Mouse (Mus musculus) layer of hippocampus, postnatal 25 days (tissue): ENCODE measurements around the gene Vipr2. TPM values are rescaled to one million over a fixed set of nuclear protein-coding genes. Genes with fewer than 3 reads are reported as not detected.

Source experiments
- DNase-seq, 2 experiments: peaks; one replicate each; pipeline ENCODE4 v3.0.0; 2022; ENCODE audit warnings: mixed read lengths in 2 of 2, low spot score in 1 of 2; ENCODE audit errors: extremely low spot score in 1 of 2
- total RNA-seq, 2 experiments: library from RNA; stranded (reverse); gene quantifications; 2 replicates each; pipeline ENCODE4 v1.2.3; 2021

Vipr2 gene
- total RNA-seq, 2 experiments from 2014 or later: 0.59 to 0.80 TPM

GRCm38 (mm10) chr12:116094765-116095555 is 17.4 kb downstream of the Vipr2 start:
- DNase-seq: no peak

- no peak for DNase-seq
Measured at GRCm38 (mm10) chr12:116096361-116096904, 18.9 kb downstream of the Vipr2 start.

- no peak for DNase-seq
Measured at GRCm38 (mm10) chr12:116097166-116097565, 19.6 kb downstream of the Vipr2 start.

- no peak for DNase-seq
Measured at GRCm38 (mm10) chr12:116101945-116102344, 24.4 kb downstream of the Vipr2 start.

- DNase-seq: no peak
Measured at GRCm38 (mm10) chr12:116109451-116110353, 32.2 kb downstream of the Vipr2 start.

GRCm38 (mm10) chr12:116111007-116111694 is 33.6 kb downstream of the Vipr2 start:
- no peak for DNase-seq

- no peak for DNase-seq
Measured at GRCm38 (mm10) chr12:116115781-116116180, 38.3 kb downstream of the Vipr2 start.

- no peak for DNase-seq
Measured at GRCm38 (mm10) chr12:116116455-116116854, 38.9 kb downstream of the Vipr2 start.

- DNase-seq: no peak
Measured at GRCm38 (mm10) chr12:116117352-116117929, 39.9 kb downstream of the Vipr2 start.

GRCm38 (mm10) chr12:116119001-116119400 is 41.5 kb downstream of the Vipr2 start:
- DNase-seq: no peak

GRCm38 (mm10) chr12:116123786-116124185 is 46.3 kb downstream of the Vipr2 start:
- DNase-seq: no peak

GRCm38 (mm10) chr12:116130936-116131335 is 53.4 kb downstream of the Vipr2 start:
- no peak for DNase-seq

- no peak for DNase-seq
Measured at GRCm38 (mm10) chr12:116132909-116133308, 55.4 kb downstream of the Vipr2 start.

GRCm38 (mm10) chr12:116135906-116136305 is 58.4 kb downstream of the Vipr2 start:
- no peak for DNase-seq

- DNase-seq: no peak
Measured at GRCm38 (mm10) chr12:116138322-116139205, 61.0 kb downstream of the Vipr2 start.

- no peak for DNase-seq
Measured at GRCm38 (mm10) chr12:116140605-116141004, 63.1 kb downstream of the Vipr2 start.

- DNase-seq: no peak
Measured at GRCm38 (mm10) chr12:116141816-116142215, 64.3 kb downstream of the Vipr2 start.

GRCm38 (mm10) chr12:116142464-116142863 is 64.9 kb downstream of the Vipr2 start:
- no peak for DNase-seq

- DNase-seq: no peak
Measured at GRCm38 (mm10) chr12:116145246-116145645, 67.7 kb downstream of the Vipr2 start.
